Mouse (Mus musculus): ENCODE results near the gene Mrpl51. TPM values are rescaled to one million over a fixed set of nuclear protein-coding genes. Genes with fewer than 3 reads are reported as not detected.

Mrpl51 gene
- polyA plus RNA-seq (2012; fragmentation: generic; extraction: Trizol): 147 TPM
- long read RNA-seq, experiment 1, transcript Mrpl51-202 (3 exons, 855 nt): minor isoform, 14 of 102 reads
- long read RNA-seq, experiment 1, transcript Mrpl51-201 (3 exons, 3,427 nt): major isoform, 82 of 102 reads
- long read RNA-seq, experiment 1, partial matches to known transcripts: 4 of 102 reads
- long read RNA-seq, experiment 1, other reads (novel, unspliced or antisense): 2 of 102 reads
- long read RNA-seq, experiment 2, transcript Mrpl51-201 (3 exons, 3,427 nt): major isoform, 24 of 33 reads
- long read RNA-seq, experiment 2, partial matches to known transcripts: 0 of 33 reads
- long read RNA-seq, experiment 2, other reads (novel, unspliced or antisense): 7 of 33 reads

- Histone ChIP-seq H3K27me3 (ENCODE audit: control insufficient read depth, insufficient read depth, insufficient read length) (no peaks in the 10 kb centered on the region), H3K4me3 (ENCODE audit: insufficient read depth, poor library complexity, severe bottlenecking) (peak within 1 kb of the TSS; percentile 74), H3K36me3 (ENCODE audit: control insufficient read depth, insufficient read depth) (peaks cover 65% of the 10 kb centered on the region), H3K79me2 (ENCODE audit: control insufficient read depth, insufficient read depth) (peaks cover 71% of the 10 kb centered on the region), H3K79me3 (ENCODE audit: low read depth) (peaks cover 39% of the 10 kb centered on the region), H3ac (ENCODE audit: control insufficient read depth, insufficient read length, low read depth) (peak within 1 kb of the TSS; percentile 93)
- TF ChIP-seq MAX (IDR thresholded peaks at IDR 0.05) (peak; percentile 16), USF1 (IDR thresholded peaks at IDR 0.05; ENCODE audit: low read depth) (no peak), CEBPB (IDR thresholded peaks at IDR 0.05; ENCODE audit: low read depth) (peak; percentile 52)
These were observed at the start of gene Mrpl51, which contains the start of gene Ncapd2 for GRCm38 (mm10) chr6:125191332-125192015. Mrpl51 (plus strand) TSS chr6:125191801. Ncapd2 (minus strand) TSS chr6:125191701.

DNA sequence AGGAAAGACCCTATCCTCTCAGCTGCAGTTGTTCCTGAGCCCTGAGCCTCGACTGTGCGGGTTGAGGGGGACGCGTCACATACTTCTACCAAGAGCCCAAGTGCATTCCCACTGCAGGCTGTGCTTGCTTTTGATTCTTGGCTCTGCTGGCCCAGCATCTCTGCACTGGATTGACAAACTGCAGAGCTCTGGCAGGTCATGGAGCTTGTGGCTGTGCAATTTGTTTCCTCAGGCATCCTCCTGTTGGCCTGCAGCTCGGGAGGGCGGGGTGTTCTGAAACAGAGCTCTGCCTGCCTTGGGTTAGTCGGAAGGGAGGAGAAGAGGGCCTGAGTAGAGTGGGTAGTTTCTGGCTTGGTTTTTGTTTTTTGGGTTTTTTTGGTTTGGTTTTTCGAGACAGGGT is 49.2 kb upstream of the Mrpl51 start:
- Histone ChIP-seq H3ac (ENCODE audit: control insufficient read depth, insufficient read length, low read depth) (no peak overlapping the region), H3K27me3 (ENCODE audit: control insufficient read depth, insufficient read depth, insufficient read length) (no peaks in the 10 kb centered on the region), H3K4me3 (ENCODE audit: insufficient read depth, poor library complexity, severe bottlenecking) (no peak overlapping the region), H3K79me2 (ENCODE audit: control insufficient read depth, insufficient read depth) (peaks cover 43% of the 10 kb centered on the region), H3K79me3 (ENCODE audit: low read depth) (peaks cover 8% of the 10 kb centered on the region), H3K36me3 (ENCODE audit: control insufficient read depth, insufficient read depth) (peaks cover 56% of the 10 kb centered on the region)
- no peak for TF ChIP-seq MAX (IDR thresholded peaks at IDR 0.05)
- no peak for TF ChIP-seq USF1 (IDR thresholded peaks at IDR 0.05; ENCODE audit: low read depth)
- no peak for TF ChIP-seq CTCF (IDR thresholded peaks at IDR 0.05; ENCODE audit: control insufficient read depth, insufficient read depth, insufficient read length)
- no peak for TF ChIP-seq MYOD1 (IDR thresholded peaks at IDR 0.05; ENCODE audit: control insufficient read depth, insufficient read length, low read depth)
- no peak for TF ChIP-seq FOSL1 (IDR thresholded peaks at IDR 0.05; ENCODE audit: insufficient read depth, low read length, poor library complexity, severe bottlenecking)
- TF ChIP-seq CEBPB (IDR thresholded peaks at IDR 0.05; ENCODE audit: low read depth): no peak
- no peak for TF ChIP-seq MYOG (IDR thresholded peaks at IDR 0.05; ENCODE audit: control insufficient read depth, extremely low read depth, insufficient read length)

DNA sequence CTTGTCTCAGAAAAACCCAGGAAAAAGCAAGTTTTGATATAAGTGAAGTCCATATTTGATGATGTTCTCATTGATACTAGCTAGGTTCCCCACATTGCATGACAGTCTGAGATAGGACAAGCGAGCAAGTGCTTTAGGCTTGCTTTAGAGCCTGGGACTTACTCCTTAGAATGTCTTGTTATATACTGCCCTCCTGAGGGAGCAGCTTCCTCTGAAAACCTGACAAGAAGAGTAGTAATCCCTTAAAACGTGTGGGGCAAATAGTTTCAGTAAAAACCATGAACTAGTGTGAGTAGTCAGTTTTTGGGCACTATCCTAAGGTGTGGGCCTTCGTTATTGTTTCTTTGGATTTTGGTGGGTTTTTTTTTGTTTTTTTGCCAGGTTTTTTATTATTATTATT is 48.5 kb upstream of the Mrpl51 start:
- no peak overlapping the region for H3K4me3 ChIP-seq (ENCODE audit: insufficient read depth, poor library complexity, severe bottlenecking)
- H3K27me3 ChIP-seq (ENCODE audit: control insufficient read depth, insufficient read depth, insufficient read length): no peaks in the 10 kb centered on the region
- H3K79me2 ChIP-seq (ENCODE audit: control insufficient read depth, insufficient read depth): peaks cover 45% of the 10 kb centered on the region
- peaks cover 10% of the 10 kb centered on the region for H3K79me3 ChIP-seq (ENCODE audit: low read depth)
- H3K36me3 ChIP-seq (ENCODE audit: control insufficient read depth, insufficient read depth): peaks cover 52% of the 10 kb centered on the region
- no peak overlapping the region for H3ac ChIP-seq (ENCODE audit: control insufficient read depth, insufficient read length, low read depth)
- TF ChIP-seq USF1 (IDR thresholded peaks at IDR 0.05; ENCODE audit: low read depth) (no peak), CEBPB (IDR thresholded peaks at IDR 0.05; ENCODE audit: low read depth) (no peak), FOSL1 (IDR thresholded peaks at IDR 0.05; ENCODE audit: insufficient read depth, low read length, poor library complexity, severe bottlenecking) (no peak), MYOD1 (IDR thresholded peaks at IDR 0.05; ENCODE audit: control insufficient read depth, insufficient read length, low read depth) (no peak), MYOG (IDR thresholded peaks at IDR 0.05; ENCODE audit: control insufficient read depth, extremely low read depth, insufficient read length) (no peak), CTCF (IDR thresholded peaks at IDR 0.05; ENCODE audit: control insufficient read depth, insufficient read depth, insufficient read length) (no peak), MAX (IDR thresholded peaks at IDR 0.05) (no peak)

- H3ac ChIP-seq (ENCODE audit: control insufficient read depth, insufficient read length, low read depth): no peak overlapping the region
- H3K4me3 ChIP-seq (ENCODE audit: insufficient read depth, poor library complexity, severe bottlenecking): no peak overlapping the region
- TF ChIP-seq CEBPB (IDR thresholded peaks at IDR 0.05; ENCODE audit: low read depth) (no peak), MYOD1 (IDR thresholded peaks at IDR 0.05; ENCODE audit: control insufficient read depth, insufficient read length, low read depth) (no peak), USF1 (IDR thresholded peaks at IDR 0.05; ENCODE audit: low read depth) (no peak), MYOG (IDR thresholded peaks at IDR 0.05; ENCODE audit: control insufficient read depth, extremely low read depth, insufficient read length) (no peak), MAX (IDR thresholded peaks at IDR 0.05) (no peak), CTCF (IDR thresholded peaks at IDR 0.05; ENCODE audit: control insufficient read depth, insufficient read depth, insufficient read length) (no peak), FOSL1 (IDR thresholded peaks at IDR 0.05; ENCODE audit: insufficient read depth, low read length, poor library complexity, severe bottlenecking) (no peak)
- H3K79me2 ChIP-seq (ENCODE audit: control insufficient read depth, insufficient read depth): peaks cover 43% of the 10 kb centered on the region
- H3K27me3 ChIP-seq (ENCODE audit: control insufficient read depth, insufficient read depth, insufficient read length): no peaks in the 10 kb centered on the region
- peaks cover 46% of the 10 kb centered on the region for H3K36me3 ChIP-seq (ENCODE audit: control insufficient read depth, insufficient read depth)
- H3K79me3 ChIP-seq (ENCODE audit: low read depth): peaks cover 10% of the 10 kb centered on the region
These were observed 47.7 kb upstream of the Mrpl51 start for GRCm38 (mm10) chr6:125143904-125144303.

DNA sequence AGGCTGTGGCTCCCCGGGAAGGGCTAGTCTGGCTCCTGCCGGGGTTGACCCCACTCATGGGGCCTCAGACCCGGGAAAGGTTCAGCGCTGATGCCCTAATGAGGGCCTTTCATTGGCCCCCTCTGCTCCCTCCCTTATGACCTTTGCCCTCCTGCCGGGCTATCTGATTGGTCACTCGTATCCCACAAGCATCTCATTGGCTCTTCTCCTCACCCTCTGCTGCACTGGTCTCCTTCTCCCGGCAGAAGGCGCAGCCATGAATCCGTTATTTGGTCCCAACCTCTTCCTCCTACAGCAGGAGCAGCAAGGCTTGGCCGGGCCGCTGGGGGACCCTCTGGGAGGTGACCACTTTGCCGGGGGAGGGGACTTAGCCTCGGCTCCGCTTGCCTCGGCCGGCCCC is 46.6 kb upstream of the Mrpl51 start, which contains the start of gene Iffo1:
TSS of gene Iffo1 (plus strand) at position 241 of the 400 bp plus-strand sequence.
- no peak for TF ChIP-seq MYOD1 (IDR thresholded peaks at IDR 0.05; ENCODE audit: control insufficient read depth, insufficient read length, low read depth)
- TF ChIP-seq MYOG (IDR thresholded peaks at IDR 0.05; ENCODE audit: control insufficient read depth, extremely low read depth, insufficient read length): no peak
- no peak for TF ChIP-seq CEBPB (IDR thresholded peaks at IDR 0.05; ENCODE audit: low read depth)
- TF ChIP-seq CTCF (IDR thresholded peaks at IDR 0.05; ENCODE audit: control insufficient read depth, insufficient read depth, insufficient read length): no peak
- no peak for TF ChIP-seq MAX (IDR thresholded peaks at IDR 0.05)
- TF ChIP-seq FOSL1 (IDR thresholded peaks at IDR 0.05; ENCODE audit: insufficient read depth, low read length, poor library complexity, severe bottlenecking): no peak
- TF ChIP-seq USF1 (IDR thresholded peaks at IDR 0.05; ENCODE audit: low read depth): no peak
- H3K79me2 ChIP-seq (ENCODE audit: control insufficient read depth, insufficient read depth): peaks cover 35% of the 10 kb centered on the region
- H3K36me3 ChIP-seq (ENCODE audit: control insufficient read depth, insufficient read depth): peaks cover 37% of the 10 kb centered on the region
- H3K27me3 ChIP-seq (ENCODE audit: control insufficient read depth, insufficient read depth, insufficient read length): no peaks in the 10 kb centered on the region
- peak within 1 kb of the TSS; percentile 75 for H3ac ChIP-seq (ENCODE audit: control insufficient read depth, insufficient read length, low read depth)
- peaks cover 10% of the 10 kb centered on the region for H3K79me3 ChIP-seq (ENCODE audit: low read depth)
- H3K4me3 ChIP-seq (ENCODE audit: insufficient read depth, poor library complexity, severe bottlenecking): peak within 1 kb of the TSS; percentile 55
